Mouse (Mus musculus) liver, adult 2 months (tissue): ENCODE results near the gene Slc16a8. TPM values are rescaled to one million over a fixed set of nuclear protein-coding genes. Genes with fewer than 3 reads are reported as not detected.

Experiments used
- DNase-seq: peaks from one replicate; pipeline ENCODE4 v3.0.0-alpha.2; 2011; ENCODE audit warnings: low read depth, low spot score; ENCODE audit errors: extremely low read depth
- H3K27ac ChIP-seq: fragments of 200-500 bp; replicated peaks from 2 replicates; pipeline ENCODE4 v1.5.1; 2012; ENCODE audit warnings: low read depth, mild to moderate bottlenecking, control low read depth, inconsistent platforms, low read length; ENCODE audit not compliant: insufficient read depth
- H3K27me3 ChIP-seq: fragments of 200-500 bp; 2 replicates; pipeline ENCODE4 v1.6.1; 2012; ENCODE audit warnings: mild to moderate bottlenecking, moderate library complexity, low read length, inconsistent platforms; ENCODE audit not compliant: control insufficient read depth, insufficient read depth
- H3K36me3 ChIP-seq: fragments of 200-500 bp; 2 replicates; pipeline ENCODE4 v1.6.1; 2012; ENCODE audit warnings: low read length, inconsistent platforms; ENCODE audit not compliant: control insufficient read depth, insufficient read depth
- H3K4me1 ChIP-seq: fragments of 200-500 bp; 2 replicates; pipeline ENCODE4 v1.6.1; 2011; ENCODE audit warnings: low read length; ENCODE audit not compliant: control insufficient read depth, insufficient read depth
- H3K4me3 ChIP-seq: fragments of 200-500 bp; 2 replicates; pipeline ENCODE4 v1.5.1; 2011; ENCODE audit warnings: low read depth, mild to moderate bottlenecking, control low read depth, low read length, moderate library complexity; ENCODE audit not compliant: insufficient read depth
- H3K79me2 ChIP-seq: fragments of 200-500 bp; 2 replicates; pipeline ENCODE4 v1.6.1; 2012; ENCODE audit warnings: inconsistent platforms, mild to moderate bottlenecking, low read length, moderate library complexity; ENCODE audit not compliant: control insufficient read depth, insufficient read depth
- H3K9ac ChIP-seq: fragments of 200-500 bp; 2 replicates; pipeline ENCODE4 v1.6.1; 2012; ENCODE audit warnings: low read depth, mild to moderate bottlenecking, control low read depth, inconsistent platforms, low read length
- CTCF ChIP-seq: fragments of 200-500 bp; IDR thresholded peaks from 2 replicates; pipeline ENCODE4 v1.5.1; 2011; ENCODE audit warnings: low read depth, low read length, control low read depth
- POLR2A ChIP-seq: fragments of 200-500 bp; IDR thresholded peaks from 2 replicates; pipeline ENCODE4 v1.6.1; 2011; ENCODE audit warnings: low read length, control low read depth; ENCODE audit not compliant: insufficient read depth; ENCODE audit errors: extremely low read depth
- WGBS: fragments of 180-500 bp; shearing (Covaris S2); methylation state at CpG from one replicate; pipeline ENCODE4 v1.1.7; 2018; 5-methylcytosine and 5-hydroxymethylcytosine counted together
- polyA plus RNA-seq: library from polyadenylated mRNA; depleted of rRNA; stranded (reverse); fragments of >200 nt; gene quantifications from 2 replicates; pipeline ENCODE4 v1.2.3, GENCODE M21; 2012; rRNA removed
- total RNA-seq: library from RNA; depleted of rRNA; stranded (reverse); fragments of >200 nt; gene quantifications from 2 replicates; pipeline ENCODE4 v1.2.3, GENCODE M21; 2014; rRNA removed

Gene Slc16a8
- total and polyA plus RNA-seq, 2 experiments, result not detected

DNA sequence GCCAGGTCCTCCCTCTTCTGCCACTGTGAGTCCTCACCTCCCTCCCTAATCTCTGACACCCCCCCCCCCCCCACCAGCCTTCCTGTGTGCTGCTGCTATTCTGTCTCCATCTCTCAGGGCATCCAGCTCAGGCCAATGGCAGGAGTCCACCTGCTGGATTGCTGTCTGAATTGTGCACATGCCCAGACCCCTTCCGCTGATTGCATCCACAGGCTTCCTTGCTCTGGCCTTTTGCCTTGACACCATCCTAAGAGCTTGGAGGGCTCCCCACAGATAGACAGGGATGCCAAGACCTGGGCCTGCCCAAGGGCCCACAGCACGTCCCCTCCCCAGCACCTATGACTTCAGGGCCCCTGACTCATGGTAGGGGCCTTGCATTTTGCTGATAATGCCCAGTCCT, 44.2 kb downstream of the Slc16a8 start:
- no peaks in the 10 kb centered on the region for H3K4me1 ChIP-seq
- TF ChIP-seq CTCF (no peak), POLR2A (no peak)
- no peaks in the 10 kb centered on the region for H3K27me3 ChIP-seq
- no peaks in the 10 kb centered on the region for H3K36me3 ChIP-seq
- DNase-seq, result no peak
- no peaks in the 10 kb centered on the region for H3K79me2 ChIP-seq
- 80% methylated on average over 2 of the region's 2 CpGs for WGBS
- H3K4me3 ChIP-seq, result no peak overlapping the region
- no peak overlapping the region for H3K9ac ChIP-seq
- H3K27ac ChIP-seq, result no peak overlapping the region

DNA sequence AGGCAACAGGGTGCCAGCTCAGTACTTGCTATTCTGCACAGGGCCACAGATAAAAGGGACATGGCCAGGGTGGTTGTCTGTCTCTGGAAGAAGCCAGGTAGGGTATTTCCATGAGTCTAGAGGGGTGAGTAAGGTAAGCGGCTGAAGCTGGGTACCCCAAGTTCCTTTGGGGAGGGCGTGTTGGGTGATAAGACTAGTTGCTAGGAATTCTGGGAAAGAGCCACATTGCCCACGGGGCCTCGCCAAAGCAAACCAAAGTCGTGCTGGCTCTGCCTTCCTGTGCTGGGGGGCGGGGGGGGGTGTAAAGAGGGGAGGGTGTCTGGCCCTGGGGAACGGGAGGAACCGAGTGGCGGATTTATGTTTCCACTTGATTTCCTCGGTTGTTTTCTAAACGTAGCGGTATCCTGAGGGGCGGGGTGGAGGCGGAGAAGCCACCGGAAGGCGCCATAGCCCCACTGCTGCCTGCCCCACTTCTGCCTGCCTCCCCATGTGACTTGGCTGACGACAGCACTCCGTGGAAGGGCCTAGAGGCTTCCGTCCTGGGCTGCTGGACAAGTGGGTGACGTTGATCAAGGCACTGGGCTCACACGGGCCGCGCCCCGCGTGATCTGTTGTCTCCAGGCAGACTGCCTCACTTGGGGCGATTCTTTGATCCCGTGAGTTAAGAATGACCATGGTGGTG, 45.7 kb downstream of the Slc16a8 start:
- Histone ChIP-seq H3K27me3 (no peaks in the 10 kb centered on the region), H3K4me3 (peak overlapping the region; percentile 35; the same call in 1 of the 2 replicates), H3K4me1 (no peaks in the 10 kb centered on the region), H3K79me2 (no peaks in the 10 kb centered on the region), H3K36me3 (no peaks in the 10 kb centered on the region), H3K9ac (no peak overlapping the region), H3K27ac (no peak overlapping the region)
- 84% methylated on average over 27 of the region's 27 CpGs for WGBS
- TF ChIP-seq CTCF (no peak), POLR2A (no peak)
- no peak for DNase-seq

DNA sequence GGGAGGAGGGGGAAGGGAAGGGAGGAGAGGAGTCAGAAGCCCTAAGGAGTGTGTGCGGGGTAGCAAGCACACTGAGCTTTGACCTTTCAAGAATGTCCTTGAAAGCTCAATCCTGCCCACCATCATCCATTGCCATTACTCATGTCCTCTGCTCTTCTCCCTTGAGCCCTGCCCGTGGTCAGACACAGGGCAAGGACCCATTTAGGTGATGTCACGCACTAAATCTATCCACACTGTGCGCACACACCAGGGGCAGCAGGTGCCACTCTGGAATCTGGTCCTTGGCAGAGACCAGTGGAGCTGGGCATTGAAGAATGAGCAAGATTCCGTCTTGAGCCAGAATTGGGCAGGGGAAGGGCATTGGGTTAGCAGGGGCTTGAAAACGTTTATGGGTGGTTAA, 46.4 kb downstream of the Slc16a8 start:
- DNase-seq, result no peak
- Histone ChIP-seq H3K9ac (no peak overlapping the region), H3K4me1 (no peaks in the 10 kb centered on the region), H3K27ac (no peak overlapping the region), H3K27me3 (no peaks in the 10 kb centered on the region), H3K4me3 (no peak overlapping the region), H3K79me2 (no peaks in the 10 kb centered on the region), H3K36me3 (no peaks in the 10 kb centered on the region)
- no peak for TF ChIP-seq POLR2A
- TF ChIP-seq CTCF, result no peak
- 82% methylated on average over 6 of the region's 6 CpGs for WGBS

DNA sequence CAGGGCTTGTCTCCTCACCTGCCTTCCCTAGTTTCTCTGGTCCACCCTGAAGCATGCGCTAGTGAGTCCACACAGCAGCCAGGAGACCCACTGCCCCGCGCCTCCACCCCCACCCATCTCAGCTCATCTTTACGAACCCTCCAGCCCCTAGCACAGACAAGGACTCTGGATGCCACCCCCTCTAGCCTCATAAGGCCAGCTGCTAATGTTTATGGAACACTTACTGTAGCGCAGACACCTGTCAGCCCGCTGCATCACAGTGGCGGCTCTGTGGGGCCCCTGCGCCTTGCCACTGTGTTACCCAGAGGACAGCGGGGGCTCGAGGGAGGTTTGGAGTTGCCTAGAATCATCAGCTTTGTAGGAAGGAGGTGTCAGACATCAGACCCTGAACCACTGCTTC, 52.0 kb downstream of the Slc16a8 start:
- H3K4me1 ChIP-seq, result no peaks in the 10 kb centered on the region
- no peak overlapping the region for H3K27ac ChIP-seq
- WGBS, result 60% methylated on average over 10 of the region's 10 CpGs
- H3K27me3 ChIP-seq, result no peaks in the 10 kb centered on the region
- H3K36me3 ChIP-seq, result no peaks in the 10 kb centered on the region
- no peak for TF ChIP-seq POLR2A
- TF ChIP-seq CTCF, result no peak
- no peak overlapping the region for H3K9ac ChIP-seq
- no peak for DNase-seq
- no peaks in the 10 kb centered on the region for H3K79me2 ChIP-seq
- no peak overlapping the region for H3K4me3 ChIP-seq

DNA sequence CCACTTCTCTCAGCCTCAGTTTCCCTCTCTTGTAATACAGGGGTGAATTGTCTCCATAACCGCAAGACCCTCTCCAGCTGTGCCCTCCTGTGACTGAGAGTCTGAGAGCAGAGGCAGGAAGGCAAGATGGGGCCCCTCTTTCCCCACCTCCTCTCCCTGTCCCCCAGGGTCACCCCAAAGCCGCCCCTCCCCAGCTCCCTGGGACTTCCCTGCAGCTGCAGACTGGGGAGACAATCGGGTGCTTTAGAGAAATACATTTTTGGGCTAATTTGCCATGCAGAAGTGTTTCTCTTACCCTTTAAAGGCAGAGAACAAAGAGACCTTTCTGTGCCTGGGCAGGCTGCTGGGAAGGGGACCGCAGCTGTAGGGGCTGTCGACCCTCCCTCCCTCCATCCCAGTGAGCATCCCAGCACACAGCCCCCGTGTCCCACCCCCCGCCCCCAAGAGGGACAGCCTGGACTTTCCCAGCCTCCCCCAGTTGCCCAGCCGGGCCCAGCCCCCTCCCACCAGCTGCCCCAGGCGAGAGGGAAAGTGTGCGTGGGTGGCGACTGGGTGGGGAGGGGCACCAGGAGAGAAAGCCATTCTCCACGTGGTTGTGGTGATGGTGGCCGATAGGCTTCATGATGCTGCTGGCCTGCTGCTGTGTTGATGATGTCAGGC, 52.9 kb downstream of the Slc16a8 start:
- no peaks in the 10 kb centered on the region for H3K27me3 ChIP-seq
- H3K4me1 ChIP-seq, result no peaks in the 10 kb centered on the region
- no peak overlapping the region for H3K27ac ChIP-seq
- WGBS, result 57% methylated on average over 13 of the region's 13 CpGs
- no peak overlapping the region for H3K4me3 ChIP-seq
- TF ChIP-seq CTCF, result no peak
- no peak for TF ChIP-seq POLR2A
- no peak overlapping the region for H3K9ac ChIP-seq
- H3K79me2 ChIP-seq, result no peaks in the 10 kb centered on the region
- H3K36me3 ChIP-seq, result no peaks in the 10 kb centered on the region
- no peak for DNase-seq

Other genes starting within 250 kb of the Slc16a8 start
- 64.2 and 82.1 TPM in 2 replicates for gene H1f0, start 226.3 kb downstream of the Slc16a8 start, total RNA-seq
- 68.0 and 79.0 TPM in 2 replicates for gene H1f0, start 226.3 kb downstream of the Slc16a8 start, polyA plus RNA-seq
- not detected in 2 replicates for gene Galr3, start 212.9 kb downstream of the Slc16a8 start, total RNA-seq
- gene Galr3, start 212.9 kb downstream of the Slc16a8 start, polyA plus RNA-seq, result 0.09 TPM in 1 of 2 replicates, not detected in the other
- 5.1 and 6.4 TPM in 2 replicates for gene Ankrd54, start 191.9 kb downstream of the Slc16a8 start, total RNA-seq
- gene Ankrd54, start 191.9 kb downstream of the Slc16a8 start, polyA plus RNA-seq, result 22.5 and 27.1 TPM in 2 replicates
- gene Eif3l, start 179.6 kb downstream of the Slc16a8 start, total RNA-seq, result 82.1 and 94.2 TPM in 2 replicates
- 98.3 and 103 TPM in 2 replicates for gene Eif3l, start 179.6 kb downstream of the Slc16a8 start, polyA plus RNA-seq
- 3.0 and 3.3 TPM in 2 replicates for gene Micall1, start 145.9 kb downstream of the Slc16a8 start, total RNA-seq
- 6.2 and 8.9 TPM in 2 replicates for gene Micall1, start 145.9 kb downstream of the Slc16a8 start, polyA plus RNA-seq
- 29.2 and 36.0 TPM in 2 replicates for gene Polr2f, start 113.8 kb downstream of the Slc16a8 start, total RNA-seq
- gene Polr2f, start 113.8 kb downstream of the Slc16a8 start, polyA plus RNA-seq, result 29.9 and 33.8 TPM in 2 replicates
- gene 1700088E04Rik, start 113.5 kb downstream of the Slc16a8 start, total RNA-seq, result 0.65 and 0.67 TPM in 2 replicates
- gene 1700088E04Rik, start 113.5 kb downstream of the Slc16a8 start, polyA plus RNA-seq, result 0.25 and 0.65 TPM in 2 replicates
- gene Sox10, start 89.5 kb downstream of the Slc16a8 start, total RNA-seq, result not detected in 2 replicates
- gene Sox10, start 89.5 kb downstream of the Slc16a8 start, polyA plus RNA-seq, result 0.06 TPM in 1 of 2 replicates, not detected in the other
- gene Pick1, start 25.6 kb downstream of the Slc16a8 start, total RNA-seq, result 12.4 and 12.8 TPM in 2 replicates
- 15.4 and 18.5 TPM in 2 replicates for gene Pick1, start 25.6 kb downstream of the Slc16a8 start, polyA plus RNA-seq
- gene Gm49486, start 25.4 kb downstream of the Slc16a8 start, total RNA-seq, result not detected in 2 replicates
- not detected in 2 replicates for gene Gm49486, start 25.4 kb downstream of the Slc16a8 start, polyA plus RNA-seq
- 0.20 TPM in 1 of 2 replicates, not detected in the other for gene Baiap2l2, start 30.8 kb upstream of the Slc16a8 start, total RNA-seq
- 0.31 and 0.51 TPM in 2 replicates for gene Baiap2l2, start 30.8 kb upstream of the Slc16a8 start, polyA plus RNA-seq
- 16.3 and 29.3 TPM in 2 replicates for gene Pla2g6, start 73.6 kb upstream of the Slc16a8 start, total RNA-seq
- gene Pla2g6, start 73.6 kb upstream of the Slc16a8 start, polyA plus RNA-seq, result 24.5 and 25.1 TPM in 2 replicates
- gene Maff, start 91.9 kb upstream of the Slc16a8 start, total RNA-seq, result 8.5 and 10.8 TPM in 2 replicates
- gene Maff, start 91.9 kb upstream of the Slc16a8 start, polyA plus RNA-seq, result 0.75 and 0.89 TPM in 2 replicates
- gene Tmem184b, start 148.8 kb upstream of the Slc16a8 start, total RNA-seq, result 6.0 and 10.1 TPM in 2 replicates
- 46.8 and 48.7 TPM in 2 replicates for gene Tmem184b, start 148.8 kb upstream of the Slc16a8 start, polyA plus RNA-seq
- 4.3 and 6.8 TPM in 2 replicates for gene Csnk1e, start 200.8 kb upstream of the Slc16a8 start, total RNA-seq
- 4.7 and 6.6 TPM in 2 replicates for gene Csnk1e, start 200.8 kb upstream of the Slc16a8 start, polyA plus RNA-seq